Mouse (Mus musculus) erythroblast, embryonic 14.5 days (primary cell): Measurements from ENCODE around the gene Astn1.

Experiments used
- GATA1 ChIP-seq: IDR thresholded peaks from 2 replicates; pipeline ENCODE4 v1.6.1; 2012; ENCODE audit warnings: low read length, inconsistent platforms, mixed read lengths
- TAL1 ChIP-seq: IDR thresholded peaks from 3 replicates; pipeline ENCODE4 v1.6.1; 2012; ENCODE audit warnings: low read length, inconsistent platforms, mixed read lengths

DNA sequence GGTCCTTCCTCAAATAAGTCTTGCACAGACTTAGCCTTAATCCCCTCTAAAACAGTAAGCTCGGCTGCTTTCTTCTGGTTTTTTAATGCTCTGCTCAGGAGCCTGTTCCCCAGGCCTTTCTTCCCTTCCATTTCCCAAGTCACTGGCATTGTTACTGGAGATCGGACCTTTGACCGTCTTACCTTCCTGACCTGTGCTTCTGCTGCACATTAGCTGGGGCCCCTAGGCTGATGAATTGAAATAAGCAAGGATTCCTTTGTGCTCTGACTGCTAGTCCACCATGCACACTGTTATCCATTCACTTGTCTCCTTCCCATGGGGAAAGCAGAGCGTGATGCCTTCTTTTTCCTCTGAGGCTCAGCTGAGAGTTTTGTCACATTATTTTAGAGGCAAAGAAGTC, 255.9 kb downstream of the Astn1 start:
- TF ChIP-seq GATA1: no peak
- no peak for TF ChIP-seq TAL1
